Mouse (Mus musculus): ENCODE measurements around the gene Mpg. TPM values are rescaled to one million over a fixed set of nuclear protein-coding genes. Genes with fewer than 3 reads are reported as not detected.
"Not testable (repeated sequence)": the region's sequence is repeated elsewhere in the genome, so short reads cannot be mapped to it uniquely, and the experiment has no call there.

Gene Mpg
- 1 to 10 TPM; 5.5 to 7.7 (median 6.2) TPM for total RNA-seq (2022)

DNA sequence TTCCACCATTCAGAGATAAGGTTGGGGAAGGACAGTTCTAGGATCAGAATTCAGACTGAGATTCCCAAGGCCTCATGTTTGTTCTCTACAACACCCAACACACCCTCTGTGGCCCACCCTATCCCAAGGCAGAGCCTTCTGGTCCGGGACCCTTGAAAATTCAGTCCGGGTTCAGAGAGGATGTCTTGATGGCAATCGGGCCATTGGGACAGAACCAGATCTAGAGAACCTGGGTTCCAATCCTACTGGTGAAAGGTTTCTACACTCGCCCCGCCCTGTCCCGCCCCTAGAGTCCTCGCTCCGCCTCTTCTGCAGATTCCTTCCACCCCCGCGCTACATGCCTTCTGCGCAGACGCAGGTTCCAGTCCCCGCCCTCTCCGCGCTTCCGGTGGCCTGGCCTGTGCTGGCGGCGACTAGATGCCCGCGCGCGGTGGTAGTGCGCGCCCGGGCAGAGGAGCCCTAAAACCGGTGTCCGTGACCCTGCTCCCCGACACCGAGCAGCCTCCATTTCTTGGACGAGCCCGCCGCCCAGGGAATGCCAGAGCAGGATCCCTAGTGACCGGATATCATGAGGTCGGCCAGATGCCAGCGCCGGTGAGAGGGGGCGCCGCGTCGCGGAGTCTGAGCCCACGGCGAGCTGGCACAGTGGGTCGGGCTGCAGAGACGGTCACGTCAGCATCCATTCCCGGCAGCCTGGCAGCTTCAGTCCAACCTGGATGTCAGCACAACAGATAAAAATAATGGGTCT is at the start of gene Mpg:
Mpg (plus strand) TSS at position 382 of the 748 bp plus-strand sequence.
- DNase-seq (ENCODE audit: low spot score), result peak; percentile 88

DNA sequence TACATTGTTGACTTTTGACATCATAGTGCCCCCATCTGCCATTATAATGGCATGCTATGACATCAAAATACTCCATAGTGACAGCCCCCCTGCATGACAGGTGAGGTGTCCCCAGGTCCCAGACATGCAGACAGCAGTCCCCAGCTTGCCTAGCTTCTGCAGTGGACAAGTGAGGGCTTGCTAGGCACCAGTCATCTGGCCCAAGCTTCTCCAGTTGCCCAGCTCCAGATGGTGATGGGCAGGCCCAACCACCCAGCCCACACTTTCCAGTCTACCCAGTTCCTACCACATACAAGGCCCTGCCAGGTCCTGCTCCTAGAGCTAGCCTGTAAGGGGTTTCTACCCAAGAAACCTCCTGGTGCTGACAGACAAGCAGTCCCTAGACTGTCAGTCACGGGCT is 47.8 kb upstream of the Mpg start:
- DNase-seq (ENCODE audit: low spot score), result no peak

DNA sequence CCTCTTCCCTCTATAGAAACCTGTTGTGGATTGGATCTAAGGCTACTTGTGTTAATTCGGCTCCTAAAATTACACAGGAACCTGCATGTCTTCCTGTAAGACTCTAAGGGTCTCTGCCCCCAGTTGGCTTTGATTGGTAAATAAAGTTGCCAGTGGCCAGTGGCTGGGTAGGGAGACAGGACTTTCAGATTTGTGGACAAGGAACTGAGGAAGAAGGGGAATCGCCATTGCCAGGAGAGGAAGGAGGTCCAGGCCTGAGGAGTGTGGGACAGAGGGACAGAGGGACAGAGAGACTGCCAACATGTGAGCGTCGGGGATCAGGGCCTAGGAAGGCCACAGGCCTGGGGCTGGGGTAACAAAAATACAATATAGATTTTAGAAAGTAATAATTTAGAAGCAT is 45.1 kb upstream of the Mpg start:
- no peak for DNase-seq (ENCODE audit: low spot score)

DNA sequence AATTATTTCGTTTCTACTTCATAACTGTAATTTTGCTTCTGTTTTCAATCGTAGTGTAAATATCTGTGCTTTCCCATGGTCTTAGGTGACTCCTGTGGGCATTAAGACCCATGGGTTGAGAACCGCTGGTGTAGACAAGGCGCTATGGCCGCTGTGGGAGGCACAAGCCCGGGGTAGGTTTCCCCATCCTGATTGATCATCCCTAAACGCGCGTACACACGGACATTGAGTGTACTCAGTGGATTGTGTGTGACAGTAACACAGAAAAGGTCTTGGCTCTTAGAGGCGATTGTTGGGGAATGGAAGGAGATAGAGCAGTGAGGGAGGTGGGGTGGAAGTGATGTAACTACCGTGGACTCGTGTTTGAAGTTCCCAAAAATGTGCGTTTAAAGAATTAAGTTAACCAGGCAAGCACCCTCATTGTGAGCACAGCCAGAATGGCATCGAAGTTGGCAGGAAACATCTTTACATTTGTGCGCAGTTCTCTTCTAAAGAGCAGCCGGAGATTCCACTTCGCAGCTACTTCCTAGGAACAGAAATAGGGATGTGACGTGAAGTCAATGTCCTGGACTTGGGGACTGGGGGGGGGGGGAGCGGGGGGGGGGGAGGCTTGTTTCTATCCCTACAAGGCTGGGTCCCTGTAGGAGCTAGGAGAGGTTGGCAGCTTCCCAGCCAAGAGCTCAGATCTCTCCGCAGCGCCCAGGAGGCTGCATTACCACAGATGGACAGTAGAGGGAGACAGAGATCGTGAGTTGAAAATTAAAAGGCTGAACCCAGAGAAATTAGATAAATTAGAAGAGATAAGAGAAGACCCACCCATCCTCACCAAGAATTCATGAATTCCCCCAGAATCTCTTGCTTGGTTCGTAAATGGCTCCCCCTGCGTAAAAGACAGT is 44.1 kb upstream of the Mpg start:
- peak; percentile 85 for DNase-seq (ENCODE audit: low spot score)

DNA sequence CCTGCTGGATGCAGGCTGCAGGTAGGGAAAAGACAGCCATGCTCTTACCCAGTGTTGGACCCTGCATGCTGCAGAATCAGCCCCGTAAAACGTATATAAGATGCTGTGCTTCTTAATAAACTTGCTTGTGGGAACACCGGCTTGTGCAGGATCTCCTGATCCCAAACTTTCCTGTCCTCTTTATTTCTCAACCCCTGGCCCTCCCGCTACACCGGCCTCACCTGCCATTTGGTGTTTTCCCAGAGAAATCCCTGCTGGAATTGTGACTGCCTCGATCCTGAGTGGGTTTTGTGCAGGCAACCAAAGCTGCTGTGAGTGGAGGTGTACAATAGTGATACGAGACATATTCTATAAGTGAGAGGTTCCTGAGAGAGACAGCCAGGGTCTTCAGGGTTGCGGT is 41.8 kb upstream of the Mpg start:
- DNase-seq (ENCODE audit: low spot score), result no peak

DNA sequence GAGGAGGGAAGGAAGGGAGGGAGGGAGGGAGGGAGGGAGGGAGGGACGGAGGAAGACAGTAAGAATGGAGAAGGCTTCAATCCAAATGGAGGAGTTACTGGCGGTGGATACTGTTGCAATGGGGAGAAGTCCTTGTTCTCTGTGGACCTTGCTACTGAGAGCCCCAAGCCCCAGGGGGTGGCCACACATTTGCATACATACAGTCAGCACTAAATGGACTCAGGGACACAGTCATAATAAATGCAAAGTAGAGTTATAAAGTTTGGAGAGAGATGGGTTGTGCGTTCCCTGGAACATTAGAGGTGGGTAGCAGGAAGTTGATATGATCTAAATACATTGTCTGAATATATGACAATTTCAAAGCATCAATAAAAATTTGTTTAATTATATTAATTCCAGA is 40.3 kb upstream of the Mpg start:
- DNase-seq (ENCODE audit: low spot score), result no peak

DNA sequence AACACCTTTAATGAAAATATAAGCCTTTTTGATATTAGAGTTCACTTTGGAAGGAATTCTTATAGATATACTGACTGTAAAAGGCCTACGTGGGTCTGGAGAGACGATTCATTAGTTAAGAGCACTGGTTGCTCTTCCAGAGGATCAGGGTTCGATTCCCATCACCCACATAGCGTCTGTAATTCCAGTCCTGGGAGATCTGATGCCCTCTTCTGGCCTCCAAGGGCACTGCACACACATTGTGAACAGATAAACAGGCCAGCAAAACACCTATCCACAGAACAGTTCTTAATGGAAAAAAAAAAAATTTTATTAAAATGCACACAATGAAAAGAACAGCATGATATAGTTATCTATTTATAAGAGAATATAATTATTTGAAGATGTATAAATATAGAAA is 39.0 kb upstream of the Mpg start:
- DNase-seq (ENCODE audit: low spot score), result no peak

DNA sequence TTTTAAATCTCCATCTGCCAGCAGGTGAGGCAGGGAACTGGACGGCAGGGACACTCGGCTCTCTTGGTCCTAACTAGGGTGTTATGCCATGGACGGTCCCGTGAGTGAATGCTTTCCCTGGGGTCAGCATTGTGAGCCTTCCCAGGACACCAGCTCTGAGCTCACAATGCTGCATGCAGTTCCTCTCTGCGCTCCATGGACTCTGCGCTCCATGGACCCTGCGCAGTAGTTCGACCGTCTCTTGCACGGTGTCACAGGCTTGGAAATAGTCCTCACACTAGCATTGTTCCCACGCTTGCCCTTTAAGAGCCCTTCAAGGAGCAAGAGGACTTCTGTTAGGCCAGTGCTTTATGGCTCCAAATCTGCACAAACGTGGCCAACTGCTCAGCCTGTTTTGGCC is 37.4 kb upstream of the Mpg start:
- no peak for DNase-seq (ENCODE audit: low spot score)

DNA sequence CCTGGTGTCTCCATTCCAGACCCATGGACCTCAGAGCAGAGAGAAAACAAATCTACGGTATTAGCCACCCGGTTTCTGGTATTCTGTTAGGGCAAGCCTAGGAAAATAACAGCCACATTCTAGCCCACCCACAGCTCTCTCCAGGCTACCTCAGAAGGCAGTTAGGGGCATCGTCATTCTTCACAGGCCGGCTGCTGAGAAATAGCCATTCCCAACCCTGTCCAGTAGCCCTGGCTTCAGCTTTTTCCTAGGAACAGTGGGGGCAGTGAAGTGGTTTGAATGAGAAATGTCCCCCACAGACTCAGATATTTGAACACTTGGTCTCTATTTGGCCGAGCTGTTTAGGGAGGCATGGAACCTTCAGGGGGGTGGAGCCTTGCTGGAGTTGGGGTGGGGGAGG is 36.9 kb upstream of the Mpg start:
- DNase-seq (ENCODE audit: low spot score), result no peak

DNA sequence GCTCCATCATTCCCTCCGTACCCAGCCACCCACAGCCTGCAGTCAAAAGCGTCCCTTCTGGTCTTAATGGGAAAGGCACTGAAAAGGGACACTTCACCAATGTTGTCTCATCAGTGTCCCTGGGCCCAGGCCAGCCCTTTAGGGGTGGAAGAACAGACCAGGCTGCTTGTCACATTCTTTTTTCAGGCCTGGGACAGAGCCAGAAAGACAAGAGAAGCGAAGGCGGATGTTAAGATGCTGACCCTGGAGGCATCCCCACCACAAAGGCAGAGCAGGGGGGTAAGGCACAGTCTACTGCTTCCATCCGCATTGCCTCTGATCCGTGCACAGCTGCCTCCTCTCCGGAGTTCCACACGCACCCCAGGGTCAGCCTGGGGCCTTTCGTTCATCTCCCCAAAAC is 36.2 kb upstream of the Mpg start:
- no peak for DNase-seq (ENCODE audit: low spot score)

DNA sequence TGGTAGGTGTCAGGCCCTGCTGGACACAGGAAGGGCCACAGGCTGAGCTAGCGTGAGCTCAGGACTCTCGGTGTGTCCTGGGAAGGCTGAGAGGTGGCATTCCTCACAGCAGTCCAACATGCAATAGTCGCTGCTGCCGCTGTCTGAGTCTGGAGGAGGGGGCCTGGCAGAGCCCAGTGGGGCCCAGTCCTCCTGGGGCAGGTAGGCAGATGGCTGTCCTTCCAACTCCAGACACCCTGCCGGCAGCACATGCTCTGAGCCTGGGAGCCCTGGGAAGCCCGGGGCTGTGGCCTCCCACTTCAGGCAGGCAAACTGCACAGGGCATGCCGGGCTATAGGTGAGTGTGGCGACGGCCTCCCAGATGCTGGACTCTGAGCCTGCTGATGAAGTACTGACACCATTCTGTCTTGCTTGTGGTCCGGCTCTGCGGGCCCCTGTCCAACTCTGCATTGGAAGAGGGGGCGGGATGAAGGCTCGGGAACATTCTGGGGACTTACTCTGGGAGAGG is 35.6 kb upstream of the Mpg start:
- no peak for DNase-seq (ENCODE audit: low spot score)

DNA sequence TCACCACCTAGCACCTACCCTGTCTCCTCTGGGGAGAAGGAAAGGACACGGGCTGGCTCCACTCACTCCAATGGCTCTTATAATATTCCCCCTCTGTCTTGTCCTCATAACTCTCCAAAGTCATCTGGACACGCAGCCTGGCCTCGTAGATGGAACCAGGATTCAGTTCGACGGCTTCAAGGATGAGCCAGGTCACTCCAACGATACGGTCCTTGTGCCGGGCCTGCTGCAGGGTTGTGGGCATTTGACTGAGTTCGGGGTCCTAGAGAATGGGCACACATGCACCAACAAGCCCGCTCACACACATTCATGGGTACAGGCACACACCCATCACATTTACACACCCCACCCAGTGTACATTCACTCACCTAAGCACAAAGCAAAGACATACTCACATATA is 33.1 kb upstream of the Mpg start:
- no peak for DNase-seq (ENCODE audit: low spot score)

DNA sequence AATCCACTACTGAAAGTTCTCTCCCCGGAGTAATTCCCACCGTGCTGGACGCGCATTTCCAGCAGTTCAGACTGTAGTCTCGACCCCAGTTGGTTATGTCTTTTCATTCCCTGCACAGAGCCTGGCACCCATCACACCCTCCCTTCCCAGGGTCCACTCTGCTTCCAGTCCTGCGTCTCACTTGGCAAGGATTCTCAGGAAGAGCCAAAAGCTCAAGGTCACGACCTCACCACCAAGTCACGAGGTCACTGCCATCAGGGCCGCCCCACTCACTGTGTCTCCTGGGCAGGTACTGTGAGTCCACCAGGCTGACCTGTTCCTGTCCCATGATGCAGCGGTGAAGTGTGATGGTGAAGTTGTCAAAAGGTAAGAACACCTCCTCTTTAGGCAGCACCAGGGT is 32.2 kb upstream of the Mpg start:
- DNase-seq (ENCODE audit: low spot score), result no peak

DNA sequence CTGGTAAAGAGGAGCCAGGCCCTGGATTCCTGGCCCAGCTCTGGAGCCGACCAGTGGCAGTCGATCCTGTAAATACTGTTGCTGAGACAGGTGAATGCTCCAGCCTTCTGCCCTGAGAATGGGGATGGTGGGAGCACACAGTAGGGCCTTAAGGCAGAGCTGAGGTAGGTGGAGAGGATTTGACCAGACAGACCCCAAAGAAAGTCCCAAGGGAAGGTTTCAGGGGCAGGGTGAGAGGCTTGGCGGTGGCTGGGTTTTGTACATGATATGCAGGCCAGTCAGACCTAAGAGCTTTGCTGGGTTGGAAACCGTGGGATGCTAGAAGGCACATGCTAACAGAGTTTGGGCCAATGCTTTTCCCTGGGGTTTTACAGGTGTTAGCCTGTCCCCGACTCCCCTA is 31.7 kb upstream of the Mpg start:
- DNase-seq (ENCODE audit: low spot score), result no peak

DNA sequence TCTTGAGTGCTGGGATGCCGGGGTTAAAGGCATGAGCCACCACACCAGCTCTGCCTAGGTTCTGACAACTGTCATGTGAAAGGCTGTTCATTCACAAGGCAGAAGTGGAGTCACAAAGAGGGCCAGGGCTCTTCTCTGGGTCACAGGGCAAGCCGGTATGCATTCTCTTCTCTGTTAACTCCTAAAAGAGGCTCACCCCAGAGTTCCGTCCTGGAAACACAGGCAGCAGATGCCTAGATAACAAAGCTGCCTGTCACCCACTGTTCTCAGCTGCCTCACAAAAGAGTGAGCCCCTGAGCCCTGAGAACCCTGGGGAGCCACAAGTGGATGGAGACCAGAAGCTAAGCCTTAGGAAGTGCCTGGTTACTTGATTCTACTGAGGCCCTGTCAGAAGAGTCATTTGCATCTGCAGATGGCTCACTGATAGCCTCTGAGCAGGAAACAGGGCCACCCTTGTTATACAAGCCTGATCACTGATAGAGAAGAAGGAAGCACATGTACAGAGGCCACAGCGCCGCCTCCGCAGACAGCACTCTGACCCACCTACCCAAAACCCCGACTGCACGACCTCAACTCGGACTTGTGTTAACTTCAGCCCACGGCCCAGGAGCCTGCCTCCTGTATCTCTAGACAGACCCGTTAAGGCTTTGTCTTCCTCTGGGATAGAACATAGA is 30.3 kb upstream of the Mpg start:
- no peak for DNase-seq (ENCODE audit: low spot score)

DNA sequence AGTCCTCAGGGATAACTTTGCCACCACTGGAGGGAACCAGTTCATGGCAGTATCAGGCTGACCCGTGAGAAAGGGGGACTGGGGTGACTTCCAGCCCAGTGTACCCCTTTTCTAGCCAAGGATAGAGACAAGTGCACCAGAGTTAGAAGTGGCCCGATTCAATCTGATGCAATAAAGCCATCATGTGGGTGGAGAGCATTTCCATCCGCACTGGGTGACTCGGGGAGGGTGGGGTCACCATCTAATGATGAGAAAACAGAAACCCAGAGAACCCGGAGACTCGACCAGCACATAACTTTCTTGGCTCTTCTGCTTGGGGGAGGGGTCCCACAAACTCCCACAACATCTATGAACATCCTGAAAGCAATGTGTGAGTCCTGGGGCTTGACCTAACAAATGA is 29.6 kb upstream of the Mpg start:
- DNase-seq (ENCODE audit: low spot score), result no peak

DNA sequence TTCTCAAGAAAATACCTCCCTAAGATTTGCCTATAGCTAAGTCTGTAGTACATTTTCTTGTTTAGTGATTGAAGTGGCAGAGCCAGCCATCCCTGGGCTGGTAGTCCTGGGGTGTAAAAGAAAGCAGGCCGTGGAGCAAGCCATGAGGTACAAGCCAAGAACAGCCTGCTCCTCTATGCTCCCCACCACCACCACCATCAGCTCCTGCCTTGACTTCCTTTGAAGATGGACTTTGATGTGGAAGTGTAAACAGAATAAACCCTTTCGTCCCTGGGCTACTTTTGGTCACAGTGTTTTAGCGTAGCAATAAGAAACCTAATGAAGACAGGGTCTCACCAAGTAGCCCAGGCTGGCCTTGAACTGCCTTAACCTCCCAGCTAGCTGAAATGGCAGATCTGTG is 28.5 kb upstream of the Mpg start:
- DNase-seq (ENCODE audit: low spot score), result no peak

DNA sequence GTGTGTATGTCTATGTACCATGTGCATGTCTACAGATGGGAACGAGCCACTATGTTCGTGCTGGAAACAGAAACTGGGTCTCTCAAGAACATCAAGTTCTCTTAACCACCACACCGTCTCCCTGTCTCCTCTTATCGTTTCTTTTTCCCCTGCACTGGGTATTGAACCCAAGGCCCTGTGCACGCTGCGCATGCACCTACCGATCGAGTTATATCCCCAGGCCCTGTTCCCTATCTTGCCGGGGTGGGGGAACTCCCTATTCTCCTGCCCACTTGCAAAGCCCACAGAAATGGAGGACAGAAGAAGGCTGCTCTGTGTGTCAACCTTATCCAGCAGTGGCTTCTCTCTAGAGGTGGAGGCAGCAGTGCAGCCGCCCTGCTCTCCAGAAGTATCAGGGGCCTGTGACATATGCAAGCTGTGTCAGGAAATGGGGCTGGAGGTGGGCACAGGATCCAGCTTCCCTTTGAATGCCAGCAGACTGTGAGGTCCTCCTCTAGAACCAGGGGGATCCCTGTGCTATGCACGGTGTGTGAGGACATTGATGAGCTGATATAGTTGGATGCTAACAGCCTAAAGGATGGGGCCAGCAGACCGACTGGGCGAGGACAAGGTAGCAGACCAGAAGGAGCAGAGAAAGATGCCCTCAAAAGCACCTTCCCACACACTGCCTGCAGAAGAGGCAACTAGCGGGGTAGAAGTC is 27.9 kb upstream of the Mpg start:
- no peak for DNase-seq (ENCODE audit: low spot score)

DNA sequence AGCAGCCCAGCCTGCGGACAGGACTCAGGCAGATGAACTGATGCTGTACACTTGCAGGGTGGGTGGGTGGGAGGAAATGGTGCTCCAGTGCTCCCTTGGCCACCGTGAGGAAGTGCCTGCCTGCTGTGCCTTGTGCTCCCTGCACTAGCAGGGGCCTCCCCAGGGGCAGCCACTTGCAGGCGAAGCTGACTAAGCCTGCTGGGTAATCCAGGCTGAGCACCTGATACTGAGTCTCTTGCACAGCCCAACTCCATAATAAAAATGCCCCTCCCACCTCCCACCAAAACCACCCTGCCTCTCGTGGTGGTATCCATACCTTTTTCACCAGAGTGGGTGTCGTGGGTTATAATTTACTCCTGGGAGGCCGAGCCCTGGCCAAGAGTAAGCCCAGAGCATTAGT is 27.1 kb upstream of the Mpg start:
- DNase-seq (ENCODE audit: low spot score), result no peak

DNA sequence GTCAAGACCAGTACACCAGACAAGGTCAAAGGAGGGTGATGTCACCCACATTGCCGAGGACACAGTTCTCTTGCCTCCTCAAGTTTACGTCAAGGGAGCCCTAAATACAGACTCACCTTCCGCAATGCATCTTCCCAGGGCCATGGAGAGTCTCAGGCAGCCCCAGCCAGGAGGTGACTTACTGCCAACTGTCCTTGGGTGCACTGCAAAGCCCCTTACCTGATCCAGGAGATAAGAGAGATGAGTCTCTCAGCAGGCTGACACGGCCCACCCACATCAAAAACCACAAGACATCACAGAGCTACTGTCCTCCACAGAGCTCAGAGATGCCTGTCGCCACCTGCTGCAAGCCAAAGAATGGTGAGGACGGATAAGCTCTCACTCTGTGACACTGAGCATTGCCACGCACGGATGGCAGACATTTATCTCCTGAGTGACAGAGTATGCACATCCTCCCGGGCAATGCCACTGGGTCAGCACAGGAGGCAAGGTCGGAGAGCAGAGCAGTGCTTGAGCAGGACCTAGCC is 26.2 kb upstream of the Mpg start, which contains the start of gene Il9r:
Il9r (minus strand) TSS at position 205 of the 527 bp plus-strand sequence.
- no peak for DNase-seq (ENCODE audit: low spot score)

DNA sequence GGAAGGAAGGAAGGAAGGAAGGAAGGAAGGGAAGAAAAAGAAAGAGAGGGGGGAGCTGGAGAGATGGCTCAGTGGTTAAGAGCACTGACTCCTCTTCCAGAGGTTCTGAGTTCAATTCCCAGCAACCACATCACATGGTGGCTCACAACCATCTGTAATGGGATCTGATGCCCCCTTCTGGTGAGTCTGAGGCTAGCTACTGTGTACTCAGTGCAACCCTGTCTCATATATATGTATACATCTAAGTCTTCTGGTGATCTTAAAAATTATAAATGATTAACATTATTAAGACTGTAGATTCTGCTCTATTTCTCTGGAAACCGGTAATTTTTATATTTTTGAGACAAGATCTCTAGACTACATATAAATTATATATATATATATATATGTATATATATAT is 25.3 kb upstream of the Mpg start:
- DNase-seq (ENCODE audit: low spot score), result not testable (repeated sequence)

All from heart, adult 8-10 months (tissue).